Mouse (Mus musculus) liver, embryonic 16.5 days (tissue): ENCODE data around the gene Mxi1. TPM values are rescaled to one million over a fixed set of nuclear protein-coding genes. Genes with fewer than 3 reads are reported as not detected.

ENCODE experiments used
- ATAC-seq: fragments of 200-750 bp; cut with Nextera tagmentation; 2 replicates; pipeline ENCODE4 v1.8.0; 2017; ENCODE audit warnings: low read depth, mild to moderate bottlenecking, moderate number of reproducible peaks, moderate library complexity
- H3K27ac ChIP-seq: fragments of 300-500 bp; sonication (generic); 2 replicates; pipeline ENCODE4 v1.5.1; 2014; ENCODE audit warnings: mild to moderate bottlenecking, low read length
- H3K27me3 ChIP-seq: fragments of 300-500 bp; sonication (generic); 2 replicates; pipeline ENCODE4 v1.6.1; 2014; ENCODE audit warnings: low read depth, low read length, mixed read lengths; ENCODE audit not compliant: control insufficient read depth, insufficient read depth
- H3K36me3 ChIP-seq: fragments of 300-500 bp; sonication (generic); 2 replicates; pipeline ENCODE4 v1.6.1; 2014; ENCODE audit warnings: mild to moderate bottlenecking; ENCODE audit not compliant: control insufficient read depth, insufficient read depth
- H3K4me1 ChIP-seq: fragments of 300-500 bp; sonication (generic); 2 replicates; pipeline ENCODE4 v1.6.1; 2014; ENCODE audit warnings: low read depth, low read length, mixed read lengths; ENCODE audit not compliant: control insufficient read depth
- H3K4me2 ChIP-seq: fragments of 300-500 bp; sonication (generic); 2 replicates; pipeline ENCODE4 v1.6.1; 2014; ENCODE audit warnings: low read depth, low read length, mixed read lengths
- H3K4me3 ChIP-seq: fragments of 300-500 bp; sonication (generic); 2 replicates; pipeline ENCODE4 v1.5.1; 2014; ENCODE audit warnings: low read depth, mild to moderate bottlenecking, low read length
- H3K9ac ChIP-seq: fragments of 300-500 bp; sonication (generic); 2 replicates; pipeline ENCODE4 v1.6.1; 2014; ENCODE audit warnings: low read depth, low read length
- H3K9me3 ChIP-seq: fragments of 300-500 bp; sonication (generic); replicated peaks from 2 replicates; pipeline ENCODE4 v1.6.1; 2016; ENCODE audit warnings: low read length; ENCODE audit not compliant: control insufficient read depth
- WGBS: fragments of 180-500 bp; shearing (Covaris S2); extraction: QIAGEN DNeasy Blood & Tissue Kit; methylation state at CpG from one replicate; pipeline ENCODE4 v1.1.7; 2014; ENCODE audit not compliant: insufficient replicate concordance; 5-methylcytosine and 5-hydroxymethylcytosine counted together
- polyA plus RNA-seq: library from polyadenylated mRNA; unstranded; fragments of >200 nt; fragmentation: Nextera tagmentation; extraction: Ambion mirVana; gene quantifications from 2 replicates; pipeline ENCODE4 v1.2.1, GENCODE M21; 2015

Gene Mxi1
- polyA plus RNA-seq, 1 experiment from 2014 or later, result 16.7 TPM

DNA sequence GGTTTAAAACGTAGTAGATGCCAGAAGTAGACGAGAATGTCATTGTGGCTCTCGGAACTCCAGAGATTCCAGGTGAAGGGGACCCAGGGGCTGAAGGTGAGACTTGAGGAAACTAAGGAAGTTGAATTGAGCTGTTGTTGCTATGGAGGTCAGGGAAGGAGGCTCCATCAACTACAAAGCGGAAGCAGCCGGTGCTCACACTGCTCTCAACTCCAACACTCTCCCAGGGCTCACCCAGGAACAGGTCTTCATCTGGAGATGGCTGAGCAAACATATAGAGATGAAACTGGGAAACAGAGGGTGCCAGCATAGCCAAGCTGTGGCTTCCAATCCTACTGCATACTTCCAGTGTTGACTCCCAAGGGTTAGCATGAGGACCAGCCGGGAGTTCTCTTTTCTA is 6.6 kb downstream of the Mxi1 start:
- H3K27me3 ChIP-seq, result no peaks in the 10 kb centered on the region
- no peak overlapping the region for H3K27ac ChIP-seq
- 78% methylated on average over 6 of the region's 6 CpGs for WGBS
- H3K4me1 ChIP-seq, result peaks cover 49% of the 10 kb centered on the region
- ATAC-seq, result no peak
- H3K4me2 ChIP-seq, result no peak overlapping the region
- no peaks in the 10 kb centered on the region for H3K9me3 ChIP-seq
- no peak overlapping the region for H3K9ac ChIP-seq
- H3K4me3 ChIP-seq, result no peak overlapping the region
- H3K36me3 ChIP-seq, result no peaks in the 10 kb centered on the region

DNA sequence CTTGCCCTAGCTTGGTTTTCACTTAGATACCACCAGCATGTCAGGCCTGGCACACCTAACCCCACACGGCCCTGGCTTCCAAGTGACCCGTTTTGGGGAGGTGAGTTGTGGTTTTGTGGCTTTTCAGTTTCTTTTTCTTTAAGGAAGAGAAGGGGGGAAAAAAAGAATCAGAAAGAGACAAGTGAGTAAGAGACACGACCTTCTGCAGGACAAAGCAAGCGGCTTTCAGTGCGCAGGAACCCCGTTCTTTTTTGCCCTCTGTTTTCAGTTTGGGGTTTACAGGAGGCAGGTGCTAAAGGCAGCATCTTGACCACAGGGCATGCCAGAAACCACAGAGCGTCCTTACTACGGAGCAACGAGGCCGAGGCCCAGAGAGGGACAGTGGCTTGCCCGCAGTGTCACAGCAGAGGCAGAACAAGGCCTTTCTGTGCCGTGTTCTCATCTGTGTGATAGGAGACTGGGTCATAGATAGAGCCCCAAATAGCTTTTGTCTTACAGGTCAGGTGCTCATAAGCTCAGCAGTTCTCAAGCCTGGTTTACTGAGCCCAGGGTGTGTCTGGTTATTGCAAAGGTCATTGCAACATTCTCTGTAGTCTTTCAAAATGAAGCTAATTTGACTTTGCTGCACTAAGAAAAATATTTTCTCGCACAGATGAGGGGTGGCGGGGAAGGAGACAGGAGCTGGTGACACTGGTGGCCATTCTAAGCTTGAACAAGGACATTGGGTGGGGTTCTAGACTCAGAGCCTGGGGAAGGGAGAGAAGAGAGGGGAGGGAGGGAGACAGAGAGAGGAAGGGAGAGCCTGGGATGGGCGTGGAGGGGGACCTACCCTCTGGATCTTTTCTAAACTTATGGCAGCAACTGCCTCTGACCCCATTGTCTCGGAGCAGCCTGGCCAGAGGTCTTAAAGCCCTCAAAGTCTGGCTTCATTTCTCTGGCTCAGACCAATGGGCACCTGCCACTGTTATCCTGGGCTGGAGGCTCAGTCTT is 8.1 kb downstream of the Mxi1 start:
- Histone ChIP-seq H3K4me1 (peaks cover 54% of the 10 kb centered on the region), H3K9me3 (no peaks in the 10 kb centered on the region), H3K36me3 (no peaks in the 10 kb centered on the region), H3K4me3 (no peak overlapping the region), H3K27ac (peak overlapping the region; percentile 41), H3K9ac (peak overlapping the region; percentile 1; the same call in 1 of the 2 replicates), H3K4me2 (peak overlapping the region; percentile 24; the same call in 1 of the 2 replicates), H3K27me3 (no peaks in the 10 kb centered on the region)
- 38% methylated on average over 16 of the region's 16 CpGs for WGBS
- ATAC-seq, result no peak

DNA sequence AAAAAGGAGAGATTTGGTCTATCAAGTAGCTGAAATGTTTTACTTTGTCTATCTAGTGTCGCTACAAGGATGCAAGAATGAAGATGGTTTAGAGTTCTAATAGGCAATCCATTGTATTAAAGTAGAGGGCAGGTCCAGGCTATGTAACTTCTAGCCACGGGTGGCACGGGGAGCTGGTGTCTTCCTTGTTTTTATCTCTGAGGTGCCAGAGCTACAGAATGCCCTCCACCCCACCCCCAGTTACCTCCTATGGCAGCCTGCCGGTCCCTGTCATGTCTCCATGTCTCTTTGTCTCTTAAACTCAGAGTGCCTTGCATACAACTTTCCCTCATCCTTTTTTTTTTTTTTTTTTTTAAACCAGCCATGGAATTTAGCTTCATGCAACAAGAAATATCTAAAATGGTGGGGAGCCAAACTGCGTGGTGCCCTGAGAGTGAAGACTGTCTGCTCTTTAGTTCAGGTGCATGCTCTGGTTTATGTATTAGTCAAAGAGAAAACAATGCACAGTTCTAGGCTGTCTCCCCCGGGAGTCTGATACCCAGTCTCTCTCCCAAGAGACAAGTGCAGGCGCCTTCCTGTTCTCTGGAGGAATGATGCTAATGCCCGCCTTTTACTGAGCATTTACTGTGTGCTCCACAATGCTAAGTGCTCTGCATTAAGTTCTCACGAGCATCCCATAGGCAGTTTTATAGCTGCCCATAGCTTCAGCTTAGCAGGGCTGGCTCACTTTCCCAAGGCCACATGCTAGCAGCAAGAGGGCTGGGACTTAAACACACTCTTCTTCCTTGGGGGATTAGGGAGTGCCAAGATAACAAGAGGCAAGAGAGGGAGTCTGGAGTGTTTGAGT is 10.2 kb downstream of the Mxi1 start:
- H3K9me3 ChIP-seq, result no peaks in the 10 kb centered on the region
- H3K36me3 ChIP-seq, result no peaks in the 10 kb centered on the region
- peak overlapping the region; percentile 0; the same call in 1 of the 2 replicates for H3K4me3 ChIP-seq
- 55% methylated on average over 9 of the region's 9 CpGs for WGBS
- H3K4me2 ChIP-seq, result peak overlapping the region; percentile 36
- H3K4me1 ChIP-seq, result peaks cover 54% of the 10 kb centered on the region
- ATAC-seq, result peak; percentile 70
- peak overlapping the region; percentile 31 for H3K27ac ChIP-seq
- H3K9ac ChIP-seq, result peak overlapping the region; percentile 17
- no peaks in the 10 kb centered on the region for H3K27me3 ChIP-seq

DNA sequence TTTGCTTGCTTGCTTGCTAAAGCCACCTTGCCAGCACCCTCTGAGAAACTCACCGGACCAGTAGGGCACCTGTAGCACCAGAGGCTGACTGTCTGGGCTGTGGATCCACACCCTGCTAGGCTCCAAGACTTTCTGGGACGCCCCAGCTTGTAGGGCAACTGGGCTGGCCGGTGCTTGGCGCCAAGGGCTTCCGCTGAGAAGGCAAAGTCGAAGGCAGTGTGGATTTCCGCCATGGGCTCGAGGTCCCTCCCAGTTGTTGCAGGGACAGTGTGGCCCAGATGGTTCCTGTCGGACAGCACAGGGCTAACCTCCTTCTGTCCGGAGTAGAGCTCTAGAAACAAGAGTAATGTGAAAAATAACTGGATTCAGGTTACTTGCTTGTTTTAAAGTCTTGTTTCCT is 11.0 kb downstream of the Mxi1 start:
- no peak for ATAC-seq
- Histone ChIP-seq H3K4me2 (no peak overlapping the region), H3K4me1 (peaks cover 60% of the 10 kb centered on the region), H3K36me3 (no peaks in the 10 kb centered on the region), H3K4me3 (no peak overlapping the region), H3K9ac (no peak overlapping the region), H3K27ac (no peak overlapping the region; the same call in 1 of the 2 replicates), H3K27me3 (no peaks in the 10 kb centered on the region), H3K9me3 (no peaks in the 10 kb centered on the region)
- WGBS, result 76% methylated on average over 10 of the region's 10 CpGs

DNA sequence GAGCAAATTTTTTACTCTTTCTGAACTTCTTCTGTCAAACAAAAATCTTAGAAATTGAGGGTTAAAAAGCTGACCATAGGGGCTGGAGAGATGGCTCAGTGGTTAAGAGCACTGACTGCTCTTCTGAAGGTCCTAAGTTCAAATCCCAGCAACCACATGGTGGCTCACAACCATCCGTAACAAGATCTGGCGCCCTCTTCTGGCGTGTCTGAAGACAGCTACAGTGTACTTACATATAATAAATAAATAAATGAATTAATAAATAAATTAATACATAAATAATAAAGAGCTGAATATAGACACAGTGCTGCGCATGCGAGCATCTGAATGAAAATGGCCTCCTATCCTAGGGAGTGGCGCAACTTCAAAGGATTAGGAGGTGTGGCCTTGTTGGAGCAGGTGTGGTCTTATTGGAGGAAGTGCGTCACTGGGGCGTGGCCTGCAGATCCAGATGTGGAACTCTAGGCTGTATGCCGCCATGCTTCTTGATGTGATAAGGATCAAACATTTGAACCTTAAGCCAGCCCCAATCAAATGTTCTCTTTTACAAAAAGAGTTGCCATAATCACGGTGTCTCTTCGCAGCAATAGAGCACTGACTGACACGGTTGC is 12.2 kb downstream of the Mxi1 start:
- Histone ChIP-seq H3K4me1 (peaks cover 70% of the 10 kb centered on the region), H3K27ac (no peak overlapping the region), H3K27me3 (no peaks in the 10 kb centered on the region), H3K9ac (no peak overlapping the region), H3K36me3 (no peaks in the 10 kb centered on the region), H3K9me3 (no peaks in the 10 kb centered on the region), H3K4me2 (no peak overlapping the region), H3K4me3 (no peak overlapping the region)
- ATAC-seq, result no peak
- WGBS, result 82% methylated on average over 12 of the region's 12 CpGs

DNA sequence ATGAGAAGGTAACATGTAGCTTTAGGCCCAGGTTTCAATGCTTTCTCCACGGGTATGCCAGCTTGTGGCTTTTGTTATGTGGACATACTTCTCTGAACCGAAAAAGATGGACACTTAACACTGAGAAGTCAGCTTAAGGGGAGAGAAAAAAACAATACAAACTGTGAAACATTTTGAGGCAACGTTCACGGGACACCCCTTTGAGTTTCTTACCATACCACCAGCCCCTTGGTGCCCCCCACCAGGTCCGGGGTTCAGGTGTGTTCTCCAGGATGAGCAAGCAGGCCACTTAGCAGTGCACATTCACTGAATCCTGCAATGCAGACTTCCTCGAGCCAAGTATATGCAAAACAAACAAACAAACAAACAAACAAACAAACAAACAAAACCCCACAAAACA is 14.5 kb downstream of the Mxi1 start:
- ATAC-seq, result no peak
- Histone ChIP-seq H3K9me3 (no peaks in the 10 kb centered on the region), H3K9ac (peak overlapping the region; percentile 73), H3K27ac (peak overlapping the region; percentile 91), H3K27me3 (no peaks in the 10 kb centered on the region), H3K36me3 (no peaks in the 10 kb centered on the region), H3K4me2 (peak overlapping the region; percentile 72), H3K4me1 (peaks cover 64% of the 10 kb centered on the region), H3K4me3 (peak overlapping the region; percentile 57)
- WGBS, result 59% methylated on average over 6 of the region's 6 CpGs

DNA sequence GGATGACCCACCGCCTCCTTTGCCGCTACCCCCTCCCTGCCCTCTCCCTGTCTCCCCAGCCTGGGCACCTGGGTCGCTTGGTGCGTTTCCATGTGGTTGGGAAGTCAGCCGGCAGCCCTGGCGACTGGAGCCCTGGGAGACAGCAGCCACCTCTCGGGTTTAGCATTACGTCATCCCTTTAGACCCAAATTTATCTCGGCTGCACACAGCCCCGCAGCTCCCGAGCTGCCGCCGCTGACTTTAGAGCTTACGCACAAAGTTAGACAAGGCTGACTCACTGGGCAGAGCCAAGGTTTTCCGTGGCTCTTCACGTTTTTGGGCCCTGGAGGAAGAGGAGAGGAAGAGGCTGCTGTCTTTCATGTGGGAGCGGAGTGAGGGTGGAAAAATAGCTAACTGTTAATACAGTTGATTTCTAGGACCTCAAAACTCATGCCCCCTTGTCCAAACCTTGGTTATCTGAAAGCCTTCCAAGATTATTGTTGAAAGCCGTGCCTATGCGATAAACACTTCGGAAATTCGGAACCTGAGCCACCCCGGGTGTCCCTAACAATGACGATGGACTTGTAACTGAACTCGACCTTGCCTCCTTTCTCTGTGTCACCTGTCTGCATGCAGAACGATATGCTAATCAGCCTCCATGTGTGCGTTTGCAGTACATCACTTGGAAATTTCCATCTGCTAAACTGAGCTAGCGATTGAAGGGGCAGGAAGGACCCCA is 15.4 kb downstream of the Mxi1 start:
- H3K9me3 ChIP-seq, result no peaks in the 10 kb centered on the region
- peak overlapping the region; percentile 73 for H3K9ac ChIP-seq
- peak overlapping the region; percentile 91 for H3K27ac ChIP-seq
- H3K4me3 ChIP-seq, result peak overlapping the region; percentile 57
- peak; percentile 81 for ATAC-seq
- no peaks in the 10 kb centered on the region for H3K27me3 ChIP-seq
- H3K4me1 ChIP-seq, result peaks cover 62% of the 10 kb centered on the region
- WGBS, result 4% methylated on average over 27 of the region's 27 CpGs
- H3K36me3 ChIP-seq, result no peaks in the 10 kb centered on the region
- peak overlapping the region; percentile 72 for H3K4me2 ChIP-seq

DNA sequence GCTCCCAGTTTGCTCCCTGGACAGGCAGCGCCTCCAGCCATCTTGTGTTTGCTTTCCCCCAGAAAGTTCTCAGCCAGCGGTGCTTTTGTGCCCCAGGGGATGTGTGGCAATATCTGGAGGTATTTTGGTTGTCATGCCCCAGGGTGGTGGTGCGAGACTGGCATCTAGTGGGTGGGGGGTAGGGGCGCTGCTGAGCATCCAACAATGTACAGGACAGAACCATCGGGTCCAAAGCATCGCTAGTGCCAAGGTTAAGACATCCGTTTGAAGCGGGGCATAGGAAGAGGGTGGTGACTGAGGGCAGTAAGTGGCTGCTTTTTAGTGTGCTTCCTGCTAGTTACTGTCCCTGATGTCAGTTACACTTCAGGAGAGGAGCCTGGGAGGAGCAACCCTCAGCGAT is 17.8 kb downstream of the Mxi1 start:
- Histone ChIP-seq H3K9me3 (no peaks in the 10 kb centered on the region), H3K4me2 (no peak overlapping the region), H3K9ac (peak overlapping the region; percentile 40), H3K27me3 (no peaks in the 10 kb centered on the region), H3K27ac (peak overlapping the region; percentile 71), H3K36me3 (peaks cover 12% of the 10 kb centered on the region; the same call in 1 of the 2 replicates), H3K4me3 (no peak overlapping the region), H3K4me1 (peaks cover 54% of the 10 kb centered on the region)
- no peak for ATAC-seq
- 69% methylated on average over 9 of the region's 9 CpGs for whole genome bisulfite sequencing
